Mouse (Mus musculus) lung, postnatal 0 days (tissue): ENCODE results near the gene Malsu1.

Experiments used
- CTCF ChIP-seq: IDR thresholded peaks from 2 replicates; pipeline ENCODE4 v1.5.1; 2016; ENCODE audit warnings: antibody characterized with exemption, mild to moderate bottlenecking
- EP300 ChIP-seq: IDR thresholded peaks from 2 replicates; pipeline ENCODE4 v1.6.1; 2016; ENCODE audit warnings: antibody characterized with exemption, mild to moderate bottlenecking, control low read depth

- no peak for TF ChIP-seq EP300
- no peak for TF ChIP-seq CTCF
Observed at GRCm38 (mm10) chr6:49048395-49048794, 25.2 kb upstream of the Malsu1 start.
